Mouse (Mus musculus): ENCODE results near the gene Gm26566. TPM values are rescaled to one million over a fixed set of nuclear protein-coding genes. Genes with fewer than 3 reads are reported as not detected.

Gm26566 gene
- polyA plus RNA-seq, 1 experiment from 2014 or later: 1.2 TPM

GRCm38 (mm10) chr4:88699301-88699700 is 22.3 kb upstream of the Gm26566 start:
- Histone ChIP-seq H3K27me3 (replicated peaks) (no peaks in the 10 kb centered on the region), H3K36me3 (replicated peaks) (no peaks in the 10 kb centered on the region), H3K4me2 (no peak overlapping the region), H3K9me3 (no peaks in the 10 kb centered on the region), H3K4me1 (no peaks in the 10 kb centered on the region), H3K27ac (no peak overlapping the region), H3K4me3 (no peak overlapping the region), H3K9ac (no peak overlapping the region)
- 81% methylated on average over 1 of the region's 1 CpGs for WGBS
- no peak for ATAC-seq (replicated peaks)

GRCm38 (mm10) chr4:88705924-88706323 is 15.7 kb upstream of the Gm26566 start:
- no peak overlapping the region for H3K4me3 ChIP-seq
- no peak overlapping the region for H3K9ac ChIP-seq
- H3K4me1 ChIP-seq: no peaks in the 10 kb centered on the region
- ATAC-seq (replicated peaks): no peak
- H3K9me3 ChIP-seq: no peaks in the 10 kb centered on the region
- H3K36me3 ChIP-seq (replicated peaks): no peaks in the 10 kb centered on the region
- WGBS: 54% methylated on average over 3 of the region's 3 CpGs
- no peak overlapping the region for H3K4me2 ChIP-seq
- H3K27me3 ChIP-seq (replicated peaks): no peaks in the 10 kb centered on the region
- H3K27ac ChIP-seq: no peak overlapping the region

GRCm38 (mm10) chr4:88707128-88707826 is 14.3 kb upstream of the Gm26566 start:
- H3K27ac ChIP-seq: no peak overlapping the region
- 83% methylated on average over 1 of the region's 1 CpGs for WGBS
- no peaks in the 10 kb centered on the region for H3K36me3 ChIP-seq (replicated peaks)
- H3K9ac ChIP-seq: no peak overlapping the region
- no peak for ATAC-seq (replicated peaks)
- H3K4me2 ChIP-seq: no peak overlapping the region
- no peaks in the 10 kb centered on the region for H3K4me1 ChIP-seq
- H3K27me3 ChIP-seq (replicated peaks): no peaks in the 10 kb centered on the region
- H3K9me3 ChIP-seq: no peaks in the 10 kb centered on the region
- no peak overlapping the region for H3K4me3 ChIP-seq

GRCm38 (mm10) chr4:88714281-88714680 is 7.3 kb upstream of the Gm26566 start:
- Histone ChIP-seq H3K36me3 (replicated peaks) (peaks cover 10% of the 10 kb centered on the region; the same call in 1 of the 2 replicates), H3K4me1 (peaks cover 13% of the 10 kb centered on the region), H3K4me3 (no peak overlapping the region), H3K4me2 (no peak overlapping the region), H3K9me3 (no peaks in the 10 kb centered on the region), H3K27ac (no peak overlapping the region), H3K9ac (no peak overlapping the region), H3K27me3 (replicated peaks) (no peaks in the 10 kb centered on the region)
- 88% methylated on average over 1 of the region's 1 CpGs for WGBS
- no peak for ATAC-seq (replicated peaks)

- Histone ChIP-seq H3K36me3 (replicated peaks) (peaks cover 10% of the 10 kb centered on the region; the same call in 1 of the 2 replicates), H3K27me3 (replicated peaks) (no peaks in the 10 kb centered on the region), H3K9me3 (no peaks in the 10 kb centered on the region), H3K4me2 (no peak overlapping the region), H3K9ac (no peak overlapping the region), H3K4me1 (peaks cover 19% of the 10 kb centered on the region), H3K27ac (no peak overlapping the region), H3K4me3 (no peak overlapping the region)
- ATAC-seq (replicated peaks): no peak
These were observed 6.5 kb upstream of the Gm26566 start for GRCm38 (mm10) chr4:88715059-88715458.

GRCm38 (mm10) chr4:88718715-88719114 is 2.9 kb upstream of the Gm26566 start:
- WGBS: 45% methylated on average over 1 of the region's 1 CpGs
- H3K27me3 ChIP-seq (replicated peaks): no peaks in the 10 kb centered on the region
- H3K9me3 ChIP-seq: no peaks in the 10 kb centered on the region
- peaks cover 35% of the 10 kb centered on the region for H3K4me1 ChIP-seq
- peaks cover 9% of the 10 kb centered on the region; the same call in 1 of the 2 replicates for H3K36me3 ChIP-seq (replicated peaks)
- no peak overlapping the region for H3K27ac ChIP-seq
- peak overlapping the region; percentile 27 for H3K4me3 ChIP-seq
- H3K4me2 ChIP-seq: peak overlapping the region; percentile 53
- H3K9ac ChIP-seq: no peak overlapping the region
- no peak for ATAC-seq (replicated peaks)

GRCm38 (mm10) chr4:88723497-88724090 is 2.0 kb downstream of the Gm26566 start:
- Histone ChIP-seq H3K4me3 (no peak overlapping the region), H3K27ac (no peak overlapping the region), H3K36me3 (replicated peaks) (0 out of 2 replicates have a peak, but pooled peaks cover 3% of the 10 kb centered on the region), H3K9me3 (no peaks in the 10 kb centered on the region), H3K9ac (no peak overlapping the region), H3K27me3 (replicated peaks) (no peaks in the 10 kb centered on the region), H3K4me1 (peaks cover 27% of the 10 kb centered on the region), H3K4me2 (no peak overlapping the region)
- WGBS: 70% methylated on average over 8 of the region's 8 CpGs
- no peak for ATAC-seq (replicated peaks)

GRCm38 (mm10) chr4:88726727-88727126 is 5.1 kb downstream of the Gm26566 start:
- no peak for ATAC-seq (replicated peaks)
- no peaks in the 10 kb centered on the region for H3K9me3 ChIP-seq
- H3K9ac ChIP-seq: no peak overlapping the region
- no peak overlapping the region for H3K4me3 ChIP-seq
- H3K36me3 ChIP-seq (replicated peaks): no peaks in the 10 kb centered on the region
- H3K27ac ChIP-seq: no peak overlapping the region
- 87% methylated on average over 6 of the region's 6 CpGs for WGBS
- H3K4me1 ChIP-seq: no peaks in the 10 kb centered on the region
- no peak overlapping the region for H3K4me2 ChIP-seq
- H3K27me3 ChIP-seq (replicated peaks): no peaks in the 10 kb centered on the region

GRCm38 (mm10) chr4:88727324-88727723 is 5.7 kb downstream of the Gm26566 start:
- Histone ChIP-seq H3K4me2 (no peak overlapping the region), H3K27ac (no peak overlapping the region), H3K36me3 (replicated peaks) (no peaks in the 10 kb centered on the region), H3K9me3 (no peaks in the 10 kb centered on the region), H3K4me3 (no peak overlapping the region), H3K9ac (no peak overlapping the region), H3K27me3 (replicated peaks) (no peaks in the 10 kb centered on the region), H3K4me1 (no peaks in the 10 kb centered on the region)
- no peak for ATAC-seq (replicated peaks)
- 0% methylated on average over 1 of the region's 1 CpGs for WGBS

- no peaks in the 10 kb centered on the region for H3K27me3 ChIP-seq (replicated peaks)
- no peak overlapping the region for H3K4me2 ChIP-seq
- H3K36me3 ChIP-seq (replicated peaks): no peaks in the 10 kb centered on the region
- H3K4me1 ChIP-seq: no peaks in the 10 kb centered on the region
- no peak for ATAC-seq (replicated peaks)
- no peak overlapping the region for H3K27ac ChIP-seq
- H3K9ac ChIP-seq: no peak overlapping the region
- no peaks in the 10 kb centered on the region for H3K9me3 ChIP-seq
- 5% methylated on average over 2 of the region's 2 CpGs for WGBS
- no peak overlapping the region for H3K4me3 ChIP-seq
These were observed 16.9 kb downstream of the Gm26566 start for GRCm38 (mm10) chr4:88738480-88738879.

GRCm38 (mm10) chr4:88739036-88739435 is 17.4 kb downstream of the Gm26566 start:
- 90% methylated on average over 6 of the region's 6 CpGs for WGBS
- H3K4me3 ChIP-seq: no peak overlapping the region
- no peak for ATAC-seq (replicated peaks)
- H3K27ac ChIP-seq: no peak overlapping the region
- H3K36me3 ChIP-seq (replicated peaks): no peaks in the 10 kb centered on the region
- H3K27me3 ChIP-seq (replicated peaks): no peaks in the 10 kb centered on the region
- H3K4me1 ChIP-seq: no peaks in the 10 kb centered on the region
- no peak overlapping the region for H3K4me2 ChIP-seq
- H3K9ac ChIP-seq: no peak overlapping the region
- no peaks in the 10 kb centered on the region for H3K9me3 ChIP-seq

- H3K27me3 ChIP-seq (replicated peaks): no peaks in the 10 kb centered on the region
- H3K36me3 ChIP-seq (replicated peaks): no peaks in the 10 kb centered on the region
- H3K9ac ChIP-seq: no peak overlapping the region
- H3K4me1 ChIP-seq: no peaks in the 10 kb centered on the region
- H3K27ac ChIP-seq: no peak overlapping the region
- WGBS: 92% methylated on average over 4 of the region's 4 CpGs
- H3K4me3 ChIP-seq: no peak overlapping the region
- H3K4me2 ChIP-seq: no peak overlapping the region
- ATAC-seq (replicated peaks): no peak
- H3K9me3 ChIP-seq: no peaks in the 10 kb centered on the region
These were observed 19.8 kb downstream of the Gm26566 start for GRCm38 (mm10) chr4:88741426-88741825.

- 70% methylated on average over 7 of the region's 7 CpGs for WGBS
- no peaks in the 10 kb centered on the region for H3K4me1 ChIP-seq
- no peak for ATAC-seq (replicated peaks)
These were observed 21.3 kb downstream of the Gm26566 start for GRCm38 (mm10) chr4:88742771-88743371.

More at GRCm38 (mm10) chr4:88742771-88743371, 21.3 kb downstream of the Gm26566 start:
- no peaks in the 10 kb centered on the region for H3K27me3 ChIP-seq (replicated peaks)
- H3K4me2 ChIP-seq: no peak overlapping the region
- no peak overlapping the region for H3K4me3 ChIP-seq
- no peaks in the 10 kb centered on the region for H3K36me3 ChIP-seq (replicated peaks)
- no peak overlapping the region for H3K27ac ChIP-seq
- H3K9ac ChIP-seq: no peak overlapping the region
- no peaks in the 10 kb centered on the region for H3K9me3 ChIP-seq
